Mouse (Mus musculus) right cerebral cortex, postnatal 36 days (tissue): Measurements from ENCODE around the gene Fkbpl.
A peak's percentile ranks its signal among the peaks of the same experiment; 100 is the strongest.

Experiments used
- DNase-seq, 2 experiments: peaks; one replicate each; pipeline ENCODE4 v3.0.0; 2022; ENCODE audit warnings: low spot score in 2 of 2, mixed read lengths in 1 of 2

The Fkbpl gene

DNA sequence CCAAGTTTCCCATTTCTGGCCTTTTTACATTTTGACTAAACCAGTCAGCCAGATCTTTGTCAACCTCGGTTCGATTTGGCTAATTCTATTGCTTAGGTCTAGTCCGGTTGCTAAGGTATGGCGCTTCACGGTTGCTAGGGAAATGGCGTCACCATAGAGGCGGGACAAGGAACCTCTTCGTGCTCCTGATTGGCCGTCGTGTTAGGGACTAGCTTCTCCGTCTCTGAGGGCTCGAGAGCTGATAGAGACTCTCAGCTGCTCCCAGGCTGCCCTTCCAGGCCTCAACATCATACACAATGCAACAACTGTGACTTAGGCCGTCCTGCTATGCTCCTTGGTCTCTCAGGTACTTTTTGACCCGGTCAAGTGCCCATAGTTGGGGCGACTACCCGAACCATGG lies at the start of gene Fkbpl:
Gene Fkbpl (plus strand): TSS at position 157 of the 400 bp plus-strand sequence.
- peak; percentile 95 to 98 for DNase-seq

DNA sequence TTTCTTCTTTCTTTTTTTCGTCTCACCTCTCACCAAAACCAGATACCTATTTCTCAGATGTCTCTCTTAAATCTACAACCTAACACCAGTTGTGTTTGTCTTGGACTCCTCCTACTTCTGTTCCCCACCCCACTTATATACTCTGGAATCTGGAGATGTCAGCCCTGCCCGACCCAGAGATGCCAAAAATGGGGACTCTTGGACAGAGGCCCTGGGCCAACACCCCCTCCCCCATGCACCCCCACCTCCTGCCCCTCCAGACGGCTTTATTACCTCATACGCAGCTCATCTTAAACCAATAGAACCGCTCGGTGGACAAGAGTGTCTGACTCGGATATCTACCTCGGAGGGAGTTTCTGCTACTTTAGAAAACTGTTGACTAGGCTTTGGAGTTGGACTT lies 48.5 kb upstream of the Fkbpl start:
- DNase-seq, result no peak

DNA sequence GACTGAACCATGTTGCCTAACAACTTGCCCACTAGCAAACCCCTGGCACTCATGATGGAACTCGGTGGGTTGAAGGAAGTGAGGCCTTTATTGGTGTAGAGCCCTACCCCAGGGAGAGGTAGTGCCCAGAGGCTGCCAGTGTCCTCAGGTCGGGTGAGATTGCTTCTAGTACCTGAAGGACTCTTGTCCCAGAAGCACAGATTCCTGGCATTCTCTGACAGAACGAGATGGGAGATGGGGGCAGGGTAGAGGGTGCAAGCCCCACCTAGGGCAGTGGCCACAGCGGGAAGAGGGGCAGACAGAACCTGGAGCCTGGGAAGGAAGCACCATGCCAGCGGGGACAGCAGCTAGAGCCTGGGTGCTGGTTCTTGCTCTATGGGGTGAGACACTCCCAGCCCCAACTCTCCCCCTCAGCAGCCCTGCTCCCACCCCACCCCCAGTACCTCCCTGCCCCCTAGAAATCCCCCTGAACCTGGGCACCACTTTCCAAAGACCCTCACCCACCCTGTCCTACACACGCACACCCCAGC lies 46.9 kb upstream of the Fkbpl start, which contains the start of gene Ager:
Gene Ager (plus strand): TSS at position 297 of the 530 bp plus-strand sequence.
- no peak for DNase-seq

DNA sequence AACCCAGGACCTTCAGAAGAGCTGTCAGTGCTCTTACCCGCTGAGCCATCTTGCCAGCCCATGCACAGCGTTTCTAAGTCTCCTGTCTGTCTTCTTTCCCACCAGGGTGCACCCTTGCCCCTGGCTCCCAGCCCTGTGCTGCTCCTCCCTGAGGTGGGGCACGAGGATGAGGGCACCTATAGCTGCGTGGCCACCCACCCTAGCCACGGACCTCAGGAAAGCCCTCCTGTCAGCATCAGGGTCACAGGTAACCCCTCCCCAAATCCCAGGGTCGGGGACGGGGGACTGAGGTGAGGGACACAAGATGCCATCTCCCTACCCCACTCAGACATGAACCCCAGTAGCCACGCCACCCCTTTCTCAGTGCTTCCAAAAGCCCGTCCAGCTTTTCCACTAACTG lies 44.7 kb upstream of the Fkbpl start:
- DNase-seq, result no peak

DNA sequence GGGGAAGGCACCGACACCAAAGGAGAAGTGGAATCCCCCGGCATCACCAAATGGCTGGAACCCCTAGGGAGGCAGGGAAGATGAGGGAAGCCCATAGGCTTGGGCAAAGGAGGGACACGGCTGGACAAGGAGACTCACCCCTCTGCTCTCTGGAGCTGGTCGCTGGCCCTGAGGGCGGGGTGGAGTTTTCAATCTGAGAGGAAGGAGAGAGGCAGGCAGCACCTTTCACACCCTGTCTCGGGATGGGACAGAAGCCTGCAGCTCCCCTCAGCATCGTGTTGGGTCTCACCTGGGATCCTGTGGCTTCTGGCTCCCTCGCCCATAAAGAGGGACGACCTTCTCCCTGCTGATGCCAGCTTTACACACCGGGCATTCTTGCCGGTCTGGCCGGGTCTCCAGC lies 42.8 kb upstream of the Fkbpl start:
- DNase-seq, result no peak

DNA sequence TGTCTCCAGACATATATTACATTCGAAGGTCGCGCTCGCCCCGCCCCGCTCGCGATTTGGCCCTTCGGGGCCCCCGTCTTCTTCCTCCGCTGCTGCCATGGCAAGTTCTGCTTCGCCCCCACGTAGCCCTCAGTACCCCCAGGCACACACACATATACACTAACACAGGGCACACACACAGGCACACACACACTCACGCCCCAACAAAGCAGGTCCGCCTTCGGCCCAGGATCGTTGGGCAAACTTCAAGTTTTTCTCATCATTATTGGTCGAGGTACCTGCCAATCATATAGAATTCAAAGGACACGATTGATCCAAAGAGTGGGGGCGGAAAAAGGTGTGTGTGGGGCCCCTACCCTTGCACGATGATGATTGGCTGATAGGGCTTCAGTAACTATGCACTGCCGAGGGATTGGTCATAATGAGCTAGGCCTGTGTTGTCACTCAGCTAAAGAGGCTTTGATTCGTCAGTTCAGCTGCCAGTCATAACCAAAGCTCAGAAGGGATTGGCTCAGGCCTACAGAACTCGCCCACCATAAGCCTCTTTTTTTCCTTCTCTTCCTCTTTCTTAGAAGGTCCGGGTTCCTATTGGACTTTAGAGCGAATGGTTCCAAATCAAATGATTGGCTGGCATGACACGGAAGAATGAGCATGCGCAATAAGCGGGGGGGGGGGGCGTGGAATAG lies 41.0 kb upstream of the Fkbpl start, which contains the start of gene Rnf5:
Gene Rnf5 (minus strand): TSS at position 316 of the 686 bp plus-strand sequence.
- DNase-seq, result peak; percentile 99 to 100

DNA sequence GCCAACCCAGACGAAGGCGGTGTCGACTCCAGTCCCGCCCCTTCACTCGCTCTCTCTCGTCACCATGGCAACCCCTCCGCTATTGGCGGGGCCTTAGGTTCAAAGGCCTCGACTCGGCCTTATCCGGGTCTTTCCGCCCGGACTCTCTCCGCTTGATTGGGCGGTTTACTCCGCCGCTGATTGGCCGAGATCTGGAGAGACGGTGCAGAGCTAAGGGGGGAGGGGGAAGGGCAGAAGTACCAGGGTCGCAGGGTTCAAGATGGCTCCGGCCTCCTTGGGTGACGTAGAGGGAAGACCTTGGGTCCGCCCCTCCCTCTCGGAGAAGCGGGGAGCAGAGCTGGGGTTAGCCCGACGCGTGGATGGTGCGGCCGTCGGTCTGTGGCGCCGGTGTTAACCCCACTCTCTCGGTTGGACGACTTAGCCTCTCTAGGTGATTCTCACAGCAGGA lies 40.5 kb upstream of the Fkbpl start, which contains the start of gene Agpat1:
Gene Agpat1 (plus strand): TSS at position 202 of the 448 bp plus-strand sequence.
- peak; percentile 97 to 99 for DNase-seq

DNA sequence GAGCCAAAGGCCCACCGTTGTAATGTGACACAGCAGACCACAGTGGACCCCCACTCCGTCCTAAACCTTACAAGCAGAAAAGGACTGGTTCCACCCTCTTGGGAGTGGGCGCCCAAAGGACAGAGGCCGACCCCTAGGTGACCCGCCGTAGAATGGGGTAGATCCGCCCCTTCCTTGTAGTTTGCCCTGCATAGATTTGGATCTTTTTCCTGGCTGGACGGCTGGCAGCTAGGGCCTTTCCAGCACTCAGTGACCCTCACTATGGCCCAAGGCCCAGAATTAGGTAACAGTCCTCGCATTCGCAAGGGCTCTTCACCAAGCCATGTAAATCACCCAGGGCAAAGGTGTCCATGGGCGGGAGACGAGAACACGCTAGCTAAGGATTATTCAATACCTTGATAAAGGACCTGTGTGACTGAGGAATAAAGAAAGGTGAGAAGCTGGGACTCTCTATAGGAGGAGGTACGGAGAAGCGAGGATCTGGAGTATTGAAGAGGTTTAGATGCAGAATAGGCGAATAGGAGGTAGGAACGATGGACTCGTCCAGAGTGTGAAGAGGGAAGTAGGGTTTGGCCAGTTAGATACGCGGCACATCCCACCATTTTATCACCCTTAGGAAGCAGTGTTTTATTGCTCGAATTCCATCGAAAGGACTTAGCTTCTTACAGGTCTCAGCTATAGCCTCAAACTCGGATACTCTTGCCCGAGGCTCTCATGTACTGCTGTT lies 39.9 kb upstream of the Fkbpl start:
- no peak for DNase-seq

DNA sequence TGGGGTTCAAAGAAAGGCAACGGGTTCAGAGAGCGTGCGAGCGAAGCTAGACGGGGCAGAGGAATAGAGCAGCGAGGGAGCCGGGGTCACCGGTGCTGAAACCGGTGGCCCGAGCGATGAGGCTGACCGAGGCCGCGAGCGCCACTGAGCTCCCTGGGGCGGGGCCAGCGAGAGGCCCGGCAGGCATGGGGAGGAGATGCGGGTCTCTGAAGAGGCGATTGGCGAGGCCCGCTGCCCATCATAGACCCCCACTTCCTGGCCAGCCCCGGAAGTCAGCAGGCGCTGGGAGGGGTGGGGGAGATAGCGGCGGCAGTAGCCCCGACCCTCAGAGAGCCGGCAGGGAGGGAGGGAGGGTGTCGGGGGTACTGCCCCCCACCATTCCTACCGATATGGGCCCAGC lies 39.0 kb upstream of the Fkbpl start:
- peak; percentile 97 to 98 for DNase-seq

DNA sequence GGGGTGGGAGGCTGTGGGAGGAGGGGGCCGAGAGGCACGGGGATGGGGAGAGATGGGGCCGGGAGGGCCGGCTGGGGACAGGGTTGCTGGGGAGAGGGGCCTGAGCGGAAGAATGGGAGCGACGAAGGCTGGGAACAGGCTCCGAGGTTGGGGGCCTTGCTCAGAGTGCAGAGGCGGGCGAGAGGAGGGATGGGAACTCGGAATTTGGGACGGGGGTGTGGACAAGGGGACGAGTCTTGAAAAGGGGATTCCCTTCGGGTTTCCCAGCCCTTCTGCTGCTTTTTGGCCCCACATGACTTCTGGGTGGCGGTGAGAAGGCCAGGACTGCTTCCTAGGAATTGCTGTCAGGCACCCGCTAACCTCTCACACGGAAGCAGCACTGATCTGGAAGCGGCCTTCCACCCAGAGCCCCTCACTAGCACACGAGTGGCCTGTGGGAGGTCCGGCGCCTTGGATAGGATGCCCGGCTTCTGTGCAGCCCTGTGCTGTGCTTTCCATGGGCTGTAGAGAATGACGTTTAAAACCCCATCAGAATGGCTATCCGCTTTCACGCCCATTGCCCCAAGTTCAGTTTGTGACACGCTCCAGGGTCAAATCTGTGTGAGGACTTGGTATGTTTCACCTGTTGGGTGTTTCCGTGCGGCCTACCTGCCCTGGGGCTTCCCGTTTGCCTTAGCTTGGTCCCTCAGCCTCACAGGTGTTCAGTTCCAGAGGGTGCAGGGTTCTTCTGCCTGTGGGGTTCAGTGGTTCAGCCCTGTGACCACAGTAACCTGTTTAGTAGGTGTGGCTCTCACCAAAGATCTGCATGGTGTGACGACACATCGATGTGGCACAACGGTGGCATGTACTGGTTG lies 38.2 kb upstream of the Fkbpl start:
- DNase-seq, result no peak

DNA sequence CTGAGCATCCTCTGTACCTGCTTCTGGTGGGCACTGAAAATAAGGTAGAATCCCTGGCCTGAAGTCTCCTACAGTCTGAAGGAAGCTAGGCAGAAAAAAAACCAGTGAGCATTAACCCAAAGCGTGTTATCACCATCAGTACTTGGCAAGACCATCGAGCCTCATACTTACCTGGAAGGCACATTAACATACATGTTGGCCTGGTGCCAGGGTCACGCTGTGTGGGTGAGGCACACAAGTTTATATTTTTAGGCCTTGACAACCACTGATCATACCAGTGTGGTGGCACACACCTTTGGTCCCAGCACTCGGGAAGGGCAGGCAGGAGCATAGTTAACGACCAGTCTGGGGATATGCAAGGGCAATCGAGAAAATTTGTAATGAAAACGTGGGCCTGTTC lies 36.6 kb upstream of the Fkbpl start:
- no peak for DNase-seq

DNA sequence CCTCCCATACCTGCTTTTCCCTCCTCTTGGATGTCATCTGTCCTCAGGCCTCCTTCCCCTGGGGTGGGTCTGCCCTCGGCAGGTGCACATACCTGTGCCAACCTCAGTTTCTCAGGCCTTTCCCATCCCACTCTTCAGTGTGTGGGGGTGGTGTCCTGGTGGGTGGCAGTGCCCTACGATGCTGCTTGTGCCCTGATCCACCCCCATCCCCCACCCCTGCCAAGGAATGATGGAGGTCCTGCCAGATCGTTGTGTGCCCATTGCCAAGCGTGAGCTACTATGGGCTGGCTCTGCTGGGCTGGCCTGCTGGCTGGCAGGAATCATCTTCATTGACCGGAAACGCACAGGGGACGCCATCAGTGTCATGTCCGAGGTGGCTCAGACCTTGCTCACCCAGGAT lies 33.5 kb upstream of the Fkbpl start:
- no peak for DNase-seq

DNA sequence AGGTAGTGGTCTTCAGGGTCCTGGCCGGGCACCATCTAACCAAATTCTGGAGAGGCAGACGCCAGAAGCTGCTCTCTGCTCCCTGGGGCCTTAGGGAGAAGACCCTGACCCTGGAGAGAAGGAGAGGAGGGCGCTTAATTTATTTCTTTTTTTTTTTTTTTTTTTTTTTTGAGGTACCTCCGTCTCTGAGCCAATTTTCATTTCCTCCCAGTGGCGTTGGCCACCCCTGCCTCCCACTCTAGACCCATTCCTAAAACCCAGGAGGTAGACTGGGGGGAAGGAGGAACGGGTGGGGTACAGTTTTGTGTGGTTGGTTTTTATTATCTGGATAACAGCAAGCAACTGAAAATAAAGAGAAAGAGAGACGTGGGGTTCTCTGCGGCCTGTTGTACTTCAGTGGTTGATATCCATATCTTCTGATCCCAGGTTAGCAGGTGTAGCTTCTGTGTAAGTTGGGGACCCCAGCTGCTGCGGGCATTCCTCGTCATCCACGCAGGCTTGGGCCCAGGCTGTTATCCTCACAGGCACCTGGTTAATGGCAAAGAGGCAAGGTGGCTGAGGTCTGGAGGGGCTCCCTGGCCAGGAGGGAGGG lies 31.4 kb upstream of the Fkbpl start:
- no peak for DNase-seq

DNA sequence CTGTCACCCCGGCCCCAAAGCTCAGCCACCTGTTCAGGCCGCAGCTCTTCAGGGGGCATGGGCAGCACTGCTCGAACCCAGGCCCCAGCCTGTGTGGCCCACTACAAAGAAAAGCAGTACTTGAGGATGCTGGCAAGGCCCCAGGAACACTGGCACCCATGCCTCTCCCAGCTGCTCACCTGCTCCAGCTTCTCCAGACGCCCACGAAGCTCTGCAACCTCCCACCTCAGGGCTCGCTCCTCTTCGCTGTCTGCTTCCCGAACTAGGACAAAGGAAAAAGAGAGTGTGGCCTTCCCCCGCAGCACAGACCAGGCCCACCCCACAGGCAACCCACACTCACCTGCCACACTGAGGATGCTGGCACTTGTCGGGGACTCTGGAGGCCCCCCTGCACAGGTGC lies 30.7 kb upstream of the Fkbpl start:
- DNase-seq, result no peak

DNA sequence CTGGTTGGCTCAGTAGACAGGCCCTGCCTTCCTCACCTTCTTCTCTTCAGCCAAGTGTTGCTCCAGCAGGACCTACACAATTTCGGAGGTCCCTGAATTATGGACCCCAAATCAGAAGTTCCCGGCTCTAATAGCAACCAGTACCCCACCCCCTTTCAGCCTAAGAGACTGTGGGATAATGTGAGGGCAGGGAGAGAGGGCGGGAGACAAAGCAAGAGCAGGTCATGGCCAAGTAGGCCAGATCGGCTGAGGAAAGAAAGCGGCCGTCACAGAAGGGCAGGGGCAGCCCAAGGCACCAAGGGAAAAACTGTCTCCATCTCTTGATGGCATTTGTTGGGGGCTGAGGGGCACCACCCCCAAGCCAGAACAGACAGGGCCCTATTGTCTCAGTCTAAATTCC lies 28.7 kb upstream of the Fkbpl start, which contains the start of gene Egfl8:
Gene Egfl8 (minus strand): TSS at position 101 of the 400 bp plus-strand sequence.
- no peak for DNase-seq

DNA sequence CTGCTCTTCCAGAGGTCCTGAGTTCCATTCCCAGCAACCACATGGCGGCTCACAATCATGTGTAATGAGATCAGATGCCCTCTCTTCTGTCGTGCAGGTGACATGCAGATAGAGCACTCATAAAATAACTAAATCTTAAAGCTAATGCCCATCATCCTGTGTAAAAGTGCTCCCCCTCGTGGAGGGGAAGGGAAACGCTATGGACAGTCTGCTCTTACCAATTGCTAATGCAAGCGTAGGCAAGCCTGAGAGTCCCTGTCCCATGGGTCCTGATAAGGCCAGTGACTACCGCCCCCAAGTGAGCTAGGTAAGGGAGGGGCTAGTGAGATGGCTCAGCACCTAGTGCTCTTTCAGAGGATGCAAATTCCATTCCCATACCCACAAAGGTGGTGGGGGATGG lies 25.6 kb upstream of the Fkbpl start:
- DNase-seq, result no peak

DNA sequence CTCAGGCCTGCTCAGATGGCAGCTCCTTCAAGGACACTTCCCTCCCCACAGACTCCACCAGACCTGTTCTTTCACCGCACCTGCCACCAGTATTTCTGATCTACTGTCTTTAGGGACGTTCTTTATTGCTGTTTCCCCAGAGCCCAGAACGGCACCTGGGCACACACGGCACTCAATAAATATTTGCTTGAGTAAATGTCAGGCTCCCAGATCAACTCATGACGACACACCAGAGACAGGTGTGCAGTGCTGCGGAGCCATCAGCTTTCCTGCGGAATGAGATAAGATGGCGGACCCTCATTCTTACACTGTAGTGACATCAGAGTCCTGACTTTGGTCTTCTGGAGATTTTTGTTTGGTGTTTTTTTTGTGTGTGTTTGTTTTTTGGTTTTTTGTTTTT lies 23.6 kb upstream of the Fkbpl start:
- no peak for DNase-seq

DNA sequence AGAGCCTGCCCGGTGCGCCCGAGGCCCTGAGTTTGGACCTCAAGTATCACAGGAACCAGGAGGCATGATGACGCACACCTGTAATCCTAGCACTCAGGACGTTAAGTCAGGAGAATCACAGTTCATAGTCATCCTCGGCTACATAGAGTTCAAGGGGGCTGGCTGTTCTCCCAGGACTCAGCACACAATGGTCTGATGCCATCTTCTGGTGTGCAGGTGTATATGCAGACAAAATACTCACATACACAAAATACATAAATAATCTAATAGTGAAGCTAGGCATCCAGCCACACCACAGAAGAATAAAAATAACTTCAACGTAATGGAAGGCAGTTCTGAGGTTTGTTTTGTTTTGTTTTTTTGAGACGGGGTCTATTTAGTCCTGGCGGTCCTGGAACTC lies 21.4 kb upstream of the Fkbpl start:
- no peak for DNase-seq

DNA sequence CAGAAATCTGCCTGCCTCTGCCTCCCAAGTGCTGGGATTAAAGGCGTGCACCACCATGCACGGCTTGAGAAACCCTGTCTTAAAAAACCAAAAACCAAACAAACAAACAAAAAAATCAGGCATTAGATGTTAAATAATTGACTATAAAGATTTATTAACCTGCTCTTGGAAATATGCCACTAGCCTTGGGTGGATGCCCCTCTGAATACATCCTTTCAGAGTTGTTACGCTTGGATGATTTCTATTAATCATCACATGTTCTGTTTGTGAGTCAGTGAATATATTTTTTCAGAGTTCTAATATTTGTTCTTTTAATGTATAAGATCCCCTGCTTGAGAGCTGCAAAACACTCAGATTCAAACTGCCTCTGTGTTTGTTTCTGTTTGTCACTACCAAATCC lies 19.6 kb upstream of the Fkbpl start:
- no peak for DNase-seq

DNA sequence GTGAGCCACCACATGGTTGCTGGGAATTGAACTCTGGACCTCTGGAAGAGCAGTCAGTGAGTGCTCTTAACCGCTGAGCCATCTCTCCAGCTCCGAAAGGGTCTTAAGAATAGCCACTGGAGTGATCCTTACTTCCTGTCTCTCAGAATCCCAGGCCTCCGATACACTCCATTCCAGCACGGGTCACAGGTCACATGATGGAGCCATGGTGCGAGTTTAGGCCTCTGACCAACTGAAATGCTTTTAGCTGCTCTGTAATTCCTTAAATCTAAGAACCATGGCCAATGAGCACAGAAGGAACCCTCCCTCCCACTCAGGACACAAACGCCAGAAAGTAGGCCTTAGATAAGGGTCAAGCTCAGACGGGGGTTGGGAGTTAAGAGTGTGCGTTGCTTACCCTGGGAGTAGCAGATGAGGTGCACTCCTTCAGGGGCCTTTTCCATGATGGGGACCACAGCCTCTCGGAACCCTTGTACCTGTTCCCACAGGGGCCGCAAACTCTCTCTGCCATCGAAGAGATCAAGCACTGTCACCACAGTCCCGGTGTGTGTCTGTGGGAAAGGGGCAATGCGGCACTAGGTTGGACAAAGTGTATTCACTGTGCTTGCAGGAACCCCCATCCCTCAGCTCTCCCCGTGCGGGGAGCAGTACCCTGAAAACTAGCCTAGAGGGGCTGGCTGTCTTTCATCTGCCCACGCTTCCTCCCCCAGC lies 18.3 kb upstream of the Fkbpl start:
- DNase-seq, result no peak

DNA sequence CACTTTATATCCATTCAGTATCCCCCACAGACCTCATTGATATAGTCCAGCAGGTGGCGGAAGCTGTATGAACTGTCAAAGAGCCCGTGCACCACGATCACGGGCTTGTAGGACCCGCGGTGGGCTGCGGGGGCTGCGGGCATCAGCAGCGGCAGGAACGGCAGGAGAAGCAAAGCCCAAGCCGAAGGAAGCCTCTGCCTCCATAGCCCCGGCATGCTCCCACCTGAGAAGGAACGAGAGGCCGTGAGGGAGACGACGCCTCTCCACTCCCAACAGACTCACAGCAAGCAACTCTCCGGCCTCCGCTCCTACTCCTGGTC lies 17.8 kb upstream of the Fkbpl start:
- DNase-seq, result no peak
